Mouse (Mus musculus): ENCODE data around the gene Cacna1c. TPM values are rescaled to one million over a fixed set of nuclear protein-coding genes. Genes with fewer than 3 reads are reported as not detected.

The Cacna1c gene
- total and polyA plus RNA-seq, 2 experiments from 2014 or later: 5.1 to 39.4 TPM

GRCm38 (mm10) chr6:119235441-119235840, 39.2 kb upstream of the Cacna1c start:
- Histone ChIP-seq H3K9me3 (ENCODE audit: low read length) (no peaks in the 10 kb centered on the region), H3K4me1 (ENCODE audit: insufficient read depth, low read length) (peaks cover 21% of the 10 kb centered on the region), H3K4me3 (ENCODE audit: low read length) (no peak overlapping the region), H3K27ac (no peak overlapping the region), H3K27me3 (ENCODE audit: insufficient read depth, low read length) (no peaks in the 10 kb centered on the region), H3K9ac (replicated peaks; ENCODE audit: low read length) (no peak overlapping the region), H3K4me2 (ENCODE audit: low read depth, low read length) (no peak overlapping the region), H3K36me3 (ENCODE audit: insufficient read depth, low read length) (no peaks in the 10 kb centered on the region)
- no peak for TF ChIP-seq CTCF (IDR thresholded peaks at IDR 0.05; ENCODE audit: low read depth)
- ATAC-seq: no peak
- WGBS: 78% methylated on average over 5 of the region's 5 CpGs
- no peak for DNase-seq (ENCODE audit: low spot score)

- no peak for ATAC-seq
- no peaks in the 10 kb centered on the region for H3K27me3 ChIP-seq (ENCODE audit: insufficient read depth, low read length)
- WGBS: 29% methylated on average over 3 of the region's 3 CpGs
Observed at GRCm38 (mm10) chr6:119233066-119233465, 36.8 kb upstream of the Cacna1c start.

GRCm38 (mm10) chr6:119228861-119229603, 32.8 kb upstream of the Cacna1c start:
- WGBS: 85% methylated on average over 11 of the region's 11 CpGs
- no peaks in the 10 kb centered on the region for H3K9me3 ChIP-seq (ENCODE audit: low read length)
- no peak for DNase-seq (ENCODE audit: low spot score)

More at GRCm38 (mm10) chr6:119233066-119233465, 36.8 kb upstream of the Cacna1c start:
- Histone ChIP-seq H3K36me3 (ENCODE audit: insufficient read depth, low read length) (no peaks in the 10 kb centered on the region), H3K4me1 (ENCODE audit: insufficient read depth, low read length) (peaks cover 17% of the 10 kb centered on the region), H3K9ac (replicated peaks; ENCODE audit: low read length) (no peak overlapping the region), H3K9me3 (ENCODE audit: low read length) (no peaks in the 10 kb centered on the region), H3K27ac (no peak overlapping the region), H3K4me3 (ENCODE audit: low read length) (no peak overlapping the region), H3K4me2 (ENCODE audit: low read depth, low read length) (no peak overlapping the region)
- no peak for TF ChIP-seq CTCF (IDR thresholded peaks at IDR 0.05; ENCODE audit: low read depth)
- DNase-seq (ENCODE audit: low spot score): no peak

GRCm38 (mm10) chr6:119227001-119227400, 30.8 kb upstream of the Cacna1c start:
- whole genome bisulfite sequencing: 90% methylated on average over 8 of the region's 8 CpGs

More at GRCm38 (mm10) chr6:119228861-119229603, 32.8 kb upstream of the Cacna1c start:
- H3K4me2 ChIP-seq (ENCODE audit: low read depth, low read length): no peak overlapping the region
- H3K27me3 ChIP-seq (ENCODE audit: insufficient read depth, low read length): no peaks in the 10 kb centered on the region
- TF ChIP-seq CTCF (IDR thresholded peaks at IDR 0.05; ENCODE audit: low read depth): no peak
- no peaks in the 10 kb centered on the region for H3K36me3 ChIP-seq (ENCODE audit: insufficient read depth, low read length)
- peaks cover 11% of the 10 kb centered on the region for H3K4me1 ChIP-seq (ENCODE audit: insufficient read depth, low read length)
- no peak overlapping the region for H3K27ac ChIP-seq
- no peak overlapping the region for H3K4me3 ChIP-seq (ENCODE audit: low read length)
- no peak overlapping the region for H3K9ac ChIP-seq (replicated peaks; ENCODE audit: low read length)
- no peak for ATAC-seq

GRCm38 (mm10) chr6:119225731-119226130, 29.5 kb upstream of the Cacna1c start:
- DNase-seq (ENCODE audit: low spot score) (no peak), ATAC-seq (no peak)
- Histone ChIP-seq H3K9me3 (ENCODE audit: low read length) (no peaks in the 10 kb centered on the region), H3K4me3 (ENCODE audit: low read length) (no peak overlapping the region), H3K36me3 (ENCODE audit: insufficient read depth, low read length) (no peaks in the 10 kb centered on the region), H3K27me3 (ENCODE audit: insufficient read depth, low read length) (no peaks in the 10 kb centered on the region), H3K9ac (replicated peaks; ENCODE audit: low read length) (no peak overlapping the region), H3K4me1 (ENCODE audit: insufficient read depth, low read length) (peaks cover 13% of the 10 kb centered on the region), H3K27ac (no peak overlapping the region), H3K4me2 (ENCODE audit: low read depth, low read length) (no peak overlapping the region)
- no peak for TF ChIP-seq CTCF (IDR thresholded peaks at IDR 0.05; ENCODE audit: low read depth)
- 82% methylated on average over 6 of the region's 6 CpGs for WGBS

More at GRCm38 (mm10) chr6:119227001-119227400, 30.8 kb upstream of the Cacna1c start:
- H3K27ac ChIP-seq: no peak overlapping the region
- H3K9ac ChIP-seq (replicated peaks; ENCODE audit: low read length): no peak overlapping the region
- H3K36me3 ChIP-seq (ENCODE audit: insufficient read depth, low read length): no peaks in the 10 kb centered on the region
- DNase-seq (ENCODE audit: low spot score) (no peak), ATAC-seq (no peak)
- H3K4me3 ChIP-seq (ENCODE audit: low read length): no peak overlapping the region
- TF ChIP-seq CTCF (IDR thresholded peaks at IDR 0.05; ENCODE audit: low read depth): no peak
- peaks cover 11% of the 10 kb centered on the region for H3K4me1 ChIP-seq (ENCODE audit: insufficient read depth, low read length)
- no peak overlapping the region for H3K4me2 ChIP-seq (ENCODE audit: low read depth, low read length)
- no peaks in the 10 kb centered on the region for H3K27me3 ChIP-seq (ENCODE audit: insufficient read depth, low read length)
- H3K9me3 ChIP-seq (ENCODE audit: low read length): no peaks in the 10 kb centered on the region

GRCm38 (mm10) chr6:119225226-119225625, 29.0 kb upstream of the Cacna1c start:
- no peak for TF ChIP-seq CTCF (IDR thresholded peaks at IDR 0.05; ENCODE audit: low read depth)
- ATAC-seq: peak; percentile 50
- Histone ChIP-seq H3K36me3 (ENCODE audit: insufficient read depth, low read length) (no peaks in the 10 kb centered on the region), H3K4me3 (ENCODE audit: low read length) (no peak overlapping the region), H3K27me3 (ENCODE audit: insufficient read depth, low read length) (no peaks in the 10 kb centered on the region), H3K9me3 (ENCODE audit: low read length) (no peaks in the 10 kb centered on the region), H3K4me2 (ENCODE audit: low read depth, low read length) (no peak overlapping the region), H3K4me1 (ENCODE audit: insufficient read depth, low read length) (peaks cover 16% of the 10 kb centered on the region), H3K27ac (peak overlapping the region; percentile 32; the same call in 1 of the 2 replicates), H3K9ac (replicated peaks; ENCODE audit: low read length) (no peak overlapping the region)
- no peak for DNase-seq (ENCODE audit: low spot score)
- 52% methylated on average over 12 of the region's 12 CpGs for WGBS

Data from hindbrain, postnatal 0 days (tissue).